Mouse (Mus musculus) heart, postnatal 0 days (tissue): ENCODE measurements around the gene Tmprss11e. TPM values are rescaled to one million over a fixed set of nuclear protein-coding genes. Genes with fewer than 3 reads are reported as not detected.

ENCODE experiments used
- ATAC-seq: fragments of 200-750 bp; cut with Nextera tagmentation; 2 replicates; pipeline ENCODE4 v1.8.0; 2017; ENCODE audit warnings: low read depth, moderate number of reproducible peaks, moderate library complexity; ENCODE audit not compliant: insufficient read depth
- DNase-seq: peaks from one replicate; pipeline ENCODE4 v3.0.0-alpha.2; 2016; ENCODE audit warnings: low spot score
- H3K27ac ChIP-seq: fragments of 300-500 bp; sonication (generic); 2 replicates; pipeline ENCODE4 v1.5.1; 2014; ENCODE audit warnings: low read depth, mild to moderate bottlenecking
- H3K27me3 ChIP-seq: fragments of 300-500 bp; sonication (generic); 2 replicates; pipeline ENCODE4 v1.6.1; 2014; ENCODE audit warnings: low read length, mixed read lengths; ENCODE audit not compliant: control insufficient read depth, insufficient read depth
- H3K36me3 ChIP-seq: fragments of 300-500 bp; sonication (generic); replicated peaks from 2 replicates; pipeline ENCODE4 v1.6.1; 2014; ENCODE audit warnings: low read length, mixed read lengths; ENCODE audit not compliant: control insufficient read depth, insufficient read depth
- H3K4me1 ChIP-seq: fragments of 300-500 bp; sonication (generic); 2 replicates; pipeline ENCODE4 v1.6.1; 2014; ENCODE audit warnings: antibody characterized with exemption; ENCODE audit not compliant: control insufficient read depth, insufficient read depth
- H3K4me2 ChIP-seq: fragments of 300-500 bp; sonication (generic); 2 replicates; pipeline ENCODE4 v1.6.1; 2014; ENCODE audit warnings: low read depth, mild to moderate bottlenecking, low read length, moderate library complexity
- H3K4me3 ChIP-seq: fragments of 300-500 bp; sonication (generic); 2 replicates; pipeline ENCODE4 v1.5.1; 2014; ENCODE audit warnings: low read depth, low read length
- H3K9ac ChIP-seq: fragments of 300-500 bp; sonication (generic); replicated peaks from 2 replicates; pipeline ENCODE4 v1.6.1; 2014; ENCODE audit warnings: low read depth, low read length, mixed read lengths
- H3K9me3 ChIP-seq: fragments of 300-500 bp; sonication (generic); replicated peaks from 2 replicates; pipeline ENCODE4 v1.6.1; 2016; ENCODE audit warnings: low read length; ENCODE audit not compliant: control insufficient read depth
- CTCF ChIP-seq: IDR thresholded peaks from 2 replicates; pipeline ENCODE4 v1.5.1; 2016; ENCODE audit warnings: antibody characterized with exemption, control low read depth, low read depth
- EP300 ChIP-seq: IDR thresholded peaks from 2 replicates; pipeline ENCODE4 v1.6.1; 2016; ENCODE audit warnings: antibody characterized with exemption, low read depth
- WGBS: fragments of 180-500 bp; shearing (Covaris S2); extraction: QIAGEN DNeasy Blood & Tissue Kit; methylation state at CpG from one replicate; pipeline ENCODE4 v1.1.7; 2014; 5-methylcytosine and 5-hydroxymethylcytosine counted together
- polyA plus RNA-seq: library from polyadenylated mRNA; unstranded; fragments of >200 nt; fragmentation: Nextera tagmentation; extraction: Ambion mirVana; gene quantifications from 2 replicates; pipeline ENCODE4 v1.2.1, GENCODE M21; 2015
- total RNA-seq: library from RNA; depleted of rRNA; stranded (reverse); fragments of >200 nt; gene quantifications from 2 replicates; pipeline ENCODE4 v1.2.3, GENCODE M21; 2014; ENCODE audit warnings: low replicate concordance; rRNA removed

The Tmprss11e gene
- total RNA-seq: 0.08 TPM in 1 of 2 replicates, not detected in the other
- not detected in 2 replicates for polyA plus RNA-seq

DNA sequence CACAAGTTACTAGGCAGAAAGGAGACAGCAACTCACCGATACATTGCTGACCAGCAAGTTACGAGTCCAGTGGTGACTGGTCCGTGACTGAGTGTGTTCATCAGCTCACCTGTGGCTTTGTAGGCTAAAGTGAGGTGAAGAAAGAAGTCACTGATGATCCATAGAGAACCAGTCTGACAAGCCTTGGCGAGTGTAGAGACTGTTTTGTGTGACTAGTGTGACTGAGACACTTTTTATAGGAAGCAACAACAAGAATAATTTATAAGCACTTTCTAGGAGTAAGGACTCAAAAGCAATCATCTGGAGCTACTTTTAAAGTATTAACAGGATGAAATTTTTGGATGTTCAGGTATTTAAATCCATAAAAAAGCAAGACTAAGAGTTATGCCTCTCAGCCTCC lies at the start of gene Tmprss11e:
Gene Tmprss11e, minus strand, starts transcription at position 101 of the 400 bp plus-strand sequence.
- WGBS: 74% methylated on average over 4 of the region's 4 CpGs
- no peaks in the 10 kb centered on the region for H3K36me3 ChIP-seq
- ATAC-seq (no peak), DNase-seq (no peak)
- H3K4me2 ChIP-seq: no peak within 1 kb of the TSS
- no peak within 1 kb of the TSS for H3K9ac ChIP-seq
- H3K27me3 ChIP-seq: no peaks in the 10 kb centered on the region
- no peaks in the 10 kb centered on the region for H3K4me1 ChIP-seq
- no peak within 1 kb of the TSS for H3K27ac ChIP-seq
- no peaks in the 10 kb centered on the region for H3K9me3 ChIP-seq
- no peak within 1 kb of the TSS for H3K4me3 ChIP-seq
- TF ChIP-seq EP300: no peak
- no peak for TF ChIP-seq CTCF

DNA sequence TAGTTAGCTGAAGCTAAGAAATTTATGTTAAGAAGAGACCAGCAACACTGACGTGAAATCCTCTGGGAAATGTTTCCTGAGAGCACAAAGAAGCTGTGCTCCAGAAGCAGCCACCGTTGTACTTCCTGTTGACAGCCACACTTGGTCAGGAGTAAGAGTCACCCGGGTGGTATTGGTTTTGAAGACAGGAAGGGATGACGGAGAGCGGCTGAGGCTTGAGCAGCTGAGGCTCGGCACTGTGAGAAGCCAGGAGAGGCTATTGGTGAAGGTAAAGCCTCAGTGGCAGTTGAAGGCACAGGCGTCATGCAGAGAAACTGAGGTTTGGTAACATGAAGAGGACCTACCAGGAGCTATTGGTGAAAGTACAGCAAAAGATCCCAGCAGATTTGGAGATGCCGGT lies 47.2 kb upstream of the Tmprss11e start:
- no peaks in the 10 kb centered on the region for H3K36me3 ChIP-seq
- H3K4me3 ChIP-seq: no peak overlapping the region
- TF ChIP-seq EP300: no peak
- no peak for TF ChIP-seq CTCF
- ATAC-seq: no peak
- no peak overlapping the region for H3K9ac ChIP-seq
- H3K9me3 ChIP-seq: no peaks in the 10 kb centered on the region
- H3K27ac ChIP-seq: no peak overlapping the region
- 37% methylated on average over 8 of the region's 8 CpGs for WGBS
- H3K4me1 ChIP-seq: no peaks in the 10 kb centered on the region
- H3K27me3 ChIP-seq: no peaks in the 10 kb centered on the region
- peak; percentile 23 for DNase-seq
- H3K4me2 ChIP-seq: no peak overlapping the region

DNA sequence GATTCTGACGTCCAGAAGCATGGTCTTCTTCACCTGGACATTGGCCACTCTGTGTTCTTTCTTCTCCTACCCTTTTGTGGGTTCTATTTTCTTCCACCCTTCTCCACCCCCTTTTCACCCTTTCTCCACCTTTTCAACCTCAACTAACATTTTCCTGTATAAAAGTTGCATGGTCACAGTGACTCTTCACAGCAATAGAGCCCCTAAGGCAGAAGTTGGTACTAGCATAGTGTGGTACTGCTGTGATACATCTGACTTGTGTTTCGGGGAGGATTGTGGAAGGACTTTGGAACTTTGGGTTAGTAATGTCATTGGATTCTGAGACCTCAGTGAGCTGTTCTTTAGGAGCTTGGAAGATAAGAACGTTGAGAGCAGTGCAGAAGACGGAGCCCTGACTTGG lies 46.6 kb upstream of the Tmprss11e start:
- H3K9ac ChIP-seq: no peak overlapping the region
- H3K4me3 ChIP-seq: no peak overlapping the region
- DNase-seq (no peak), ATAC-seq (no peak)
- 42% methylated on average over 4 of the region's 4 CpGs for WGBS
- no peaks in the 10 kb centered on the region for H3K9me3 ChIP-seq
- no peak for TF ChIP-seq CTCF
- no peak for TF ChIP-seq EP300
- no peak overlapping the region for H3K4me2 ChIP-seq
- no peaks in the 10 kb centered on the region for H3K27me3 ChIP-seq
- H3K4me1 ChIP-seq: no peaks in the 10 kb centered on the region
- no peaks in the 10 kb centered on the region for H3K36me3 ChIP-seq
- H3K27ac ChIP-seq: no peak overlapping the region

DNA sequence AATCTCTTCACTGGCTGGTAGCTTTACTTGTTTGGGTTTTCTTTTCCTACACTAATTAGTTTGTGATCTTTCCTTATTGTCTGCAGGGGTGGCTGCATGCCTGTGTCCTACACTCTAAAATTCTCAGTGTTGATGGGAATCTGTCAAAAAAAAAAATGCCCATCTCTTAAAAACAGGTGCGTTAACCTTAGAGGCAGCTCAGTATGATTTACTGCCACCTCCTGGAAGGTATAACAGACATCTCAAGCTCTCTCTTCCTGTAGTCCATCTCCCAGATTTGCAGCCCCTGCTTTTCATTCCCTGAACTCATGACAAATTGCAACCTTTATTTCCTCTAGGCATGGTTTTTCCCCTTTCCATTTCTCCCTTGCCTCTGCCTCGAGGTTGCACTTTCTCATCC lies 44.3 kb upstream of the Tmprss11e start:
- H3K9me3 ChIP-seq: no peaks in the 10 kb centered on the region
- H3K4me2 ChIP-seq: no peak overlapping the region
- H3K27ac ChIP-seq: no peak overlapping the region
- no peaks in the 10 kb centered on the region for H3K4me1 ChIP-seq
- no peak overlapping the region for H3K9ac ChIP-seq
- ATAC-seq (no peak), DNase-seq (no peak)
- TF ChIP-seq EP300 (no peak), CTCF (no peak)
- no peaks in the 10 kb centered on the region for H3K27me3 ChIP-seq
- no peak overlapping the region for H3K4me3 ChIP-seq
- H3K36me3 ChIP-seq: no peaks in the 10 kb centered on the region
- WGBS: 63% methylated on average over 2 of the region's 2 CpGs

DNA sequence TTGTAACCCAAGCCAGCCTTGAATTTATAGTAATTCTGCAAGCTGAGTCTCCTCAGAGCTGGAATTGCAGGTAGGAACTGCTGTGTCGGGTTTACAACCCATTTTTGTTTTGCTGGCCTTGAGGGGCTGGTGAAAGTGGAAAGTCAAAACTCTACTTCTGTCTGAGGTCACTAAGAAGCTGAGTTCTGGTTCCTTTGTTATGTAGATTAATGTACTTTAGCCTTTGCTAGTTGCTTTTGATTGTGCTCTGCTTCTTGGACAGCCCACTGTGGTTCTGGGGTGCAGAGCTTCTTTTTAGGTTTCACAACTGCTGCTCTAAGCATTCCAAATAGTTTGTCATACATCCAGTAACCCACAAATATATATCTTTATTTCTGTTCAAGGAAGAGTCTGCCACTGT lies 41.2 kb upstream of the Tmprss11e start:
- no peak overlapping the region for H3K4me3 ChIP-seq
- no peaks in the 10 kb centered on the region for H3K9me3 ChIP-seq
- no peak overlapping the region for H3K9ac ChIP-seq
- ATAC-seq: no peak
- no peaks in the 10 kb centered on the region for H3K4me1 ChIP-seq
- TF ChIP-seq CTCF (no peak), EP300 (no peak)
- no peaks in the 10 kb centered on the region for H3K36me3 ChIP-seq
- no peak overlapping the region for H3K27ac ChIP-seq
- H3K27me3 ChIP-seq: no peaks in the 10 kb centered on the region
- WGBS: 61% methylated on average over 1 of the region's 1 CpGs
- no peak for DNase-seq
- H3K4me2 ChIP-seq: no peak overlapping the region

DNA sequence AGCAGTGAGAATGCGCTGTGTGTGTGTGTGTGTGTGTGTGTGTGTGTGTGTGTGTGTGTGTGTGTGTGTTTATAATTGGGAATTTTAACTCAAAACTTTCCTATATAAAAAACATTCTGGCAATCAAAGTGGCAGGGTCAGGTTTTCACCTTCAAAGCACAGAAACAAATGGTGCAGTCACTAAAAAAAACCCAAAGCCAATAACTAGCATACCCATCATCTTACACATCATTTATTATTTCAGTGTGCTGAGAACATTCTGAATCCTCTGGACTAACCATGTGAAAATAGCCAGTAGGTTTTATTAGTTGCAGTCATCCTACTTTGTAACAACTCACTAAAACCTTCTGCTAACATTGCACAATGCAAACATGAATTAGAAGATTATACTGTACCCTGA lies 38.6 kb upstream of the Tmprss11e start:
- no peak overlapping the region for H3K4me2 ChIP-seq
- no peak overlapping the region for H3K27ac ChIP-seq
- no peaks in the 10 kb centered on the region for H3K27me3 ChIP-seq
- TF ChIP-seq EP300 (no peak), CTCF (no peak)
- no peak for ATAC-seq
- DNase-seq: no peak
- H3K4me1 ChIP-seq: no peaks in the 10 kb centered on the region
- no peak overlapping the region for H3K9ac ChIP-seq
- H3K9me3 ChIP-seq: no peaks in the 10 kb centered on the region
- no peak overlapping the region for H3K4me3 ChIP-seq
- 87% methylated on average over 1 of the region's 1 CpGs for WGBS
- no peaks in the 10 kb centered on the region for H3K36me3 ChIP-seq
